Mouse (Mus musculus): ENCODE results near the gene Enc1.
A peak's percentile ranks its signal among the peaks of the same experiment; 100 is the strongest.

Enc1 gene

DNA sequence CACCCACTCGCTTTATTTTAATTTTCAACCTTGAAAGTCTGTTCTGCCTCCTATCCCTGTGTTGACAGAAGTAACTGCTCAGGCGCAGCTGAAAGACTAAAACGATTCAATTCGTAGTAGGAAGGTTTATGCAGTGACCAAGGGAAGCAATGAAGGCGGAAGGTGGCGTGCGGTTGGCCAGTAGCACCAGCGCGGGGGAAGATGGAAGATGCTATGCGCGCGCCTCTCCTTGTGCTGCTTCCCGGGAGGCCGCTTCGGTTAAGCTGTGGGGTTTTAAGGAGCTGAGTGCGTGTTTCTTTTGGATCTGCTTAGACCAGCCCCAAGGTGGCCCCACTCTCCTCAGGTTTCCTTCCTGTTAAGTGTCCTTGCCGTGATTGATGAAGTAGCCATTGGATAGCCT, 15.8 kb upstream of the Enc1 start:
- peak; percentile 39 for DNase-seq (ENCODE audit: low read depth, low spot score)

DNA sequence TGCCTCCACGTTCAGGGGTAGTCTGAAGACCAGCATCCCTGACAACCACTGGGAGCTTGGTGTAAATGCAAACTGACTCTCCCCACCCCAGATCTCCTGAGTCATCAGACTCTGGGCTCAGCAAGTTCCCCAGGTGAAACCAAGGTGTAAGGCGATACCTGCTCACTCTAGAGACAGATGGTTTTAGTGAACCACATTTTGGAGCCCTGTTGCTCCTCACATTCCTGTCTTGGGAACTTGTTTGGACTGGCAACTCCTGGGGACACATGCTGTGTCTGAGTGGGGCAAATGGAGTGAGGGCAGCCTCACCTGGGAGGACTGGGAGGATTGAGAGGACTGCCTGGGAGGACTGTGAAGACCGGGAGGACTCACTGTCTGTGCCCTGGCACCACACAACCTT, 13.1 kb upstream of the Enc1 start:
- DNase-seq (ENCODE audit: low read depth, low spot score), result no peak

DNA sequence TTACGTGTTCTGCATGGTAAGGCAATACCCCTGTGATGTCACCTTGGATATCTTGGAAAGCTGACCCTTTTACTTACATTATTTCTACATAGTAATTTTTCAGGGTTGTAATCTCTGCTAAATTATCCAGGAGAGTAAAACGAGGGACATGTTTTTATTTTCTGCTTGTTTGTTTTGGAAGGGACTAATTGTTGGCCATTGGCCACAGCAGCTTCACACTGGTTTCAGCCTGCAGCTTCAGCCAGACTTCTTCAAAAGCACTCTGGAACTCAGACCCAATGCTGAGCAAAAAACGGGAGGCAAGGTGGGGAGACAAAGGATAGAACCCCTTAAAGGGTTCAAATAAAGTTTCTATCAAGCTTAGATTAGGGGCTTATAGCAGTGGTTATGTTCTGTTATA, 10.8 kb upstream of the Enc1 start:
- no peak for DNase-seq (ENCODE audit: low read depth, low spot score)

DNA sequence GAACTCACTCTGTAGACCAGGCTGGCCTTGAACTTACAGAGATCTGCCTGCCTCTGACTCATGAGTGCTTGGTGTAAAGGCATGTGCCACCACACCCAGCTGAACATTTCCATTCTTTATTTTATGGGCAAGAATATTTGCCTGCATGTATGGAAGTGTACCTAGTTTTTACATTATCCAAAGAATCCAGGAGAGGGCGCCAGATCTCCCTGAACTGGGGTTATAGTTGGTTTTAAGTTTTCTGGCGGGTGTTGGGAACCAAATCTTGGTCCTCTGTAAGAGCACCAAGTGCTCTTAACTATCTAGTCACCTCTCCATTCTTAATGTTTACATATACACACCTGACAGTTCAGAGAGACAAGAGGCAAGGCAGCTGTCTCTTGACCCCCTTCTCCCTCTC, 7.8 kb upstream of the Enc1 start:
- DNase-seq (ENCODE audit: low read depth, low spot score), result no peak

DNA sequence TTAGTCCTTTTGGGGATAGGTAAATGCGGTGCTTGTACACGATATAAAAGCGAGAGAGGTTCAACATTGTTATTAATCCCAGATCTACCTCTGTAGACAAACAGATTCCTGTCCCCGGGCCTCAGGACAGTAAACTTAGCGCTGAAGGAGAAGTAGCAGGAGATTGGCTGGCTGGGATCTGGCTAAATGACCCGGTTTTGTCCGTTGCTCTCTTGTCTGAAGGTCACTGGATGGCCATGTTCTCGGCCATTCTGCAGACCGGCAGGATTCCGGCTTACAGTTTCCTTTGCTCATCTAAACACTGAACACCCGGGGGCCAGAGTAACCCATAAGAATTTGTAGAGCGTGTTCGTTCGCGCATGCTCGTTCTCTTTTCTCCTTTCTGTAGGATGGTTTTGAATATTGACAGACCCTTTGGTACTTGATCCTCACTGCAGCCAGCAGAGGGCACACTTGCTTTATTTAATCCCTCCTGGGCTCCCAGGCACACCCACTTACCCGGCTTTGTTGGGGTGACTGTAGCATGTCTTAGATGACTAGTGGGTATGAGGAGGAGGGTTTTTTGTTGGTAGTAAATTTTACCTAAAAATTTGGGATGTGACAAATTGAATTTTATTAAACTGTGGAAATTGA, 6.0 kb upstream of the Enc1 start:
- peak; percentile 93 for DNase-seq (ENCODE audit: low read depth, low spot score)

- no peak for DNase-seq (ENCODE audit: low read depth, low spot score)
These were observed 5.0 kb upstream of the Enc1 start for GRCm38 (mm10) chr13:97235911-97236310.

DNA sequence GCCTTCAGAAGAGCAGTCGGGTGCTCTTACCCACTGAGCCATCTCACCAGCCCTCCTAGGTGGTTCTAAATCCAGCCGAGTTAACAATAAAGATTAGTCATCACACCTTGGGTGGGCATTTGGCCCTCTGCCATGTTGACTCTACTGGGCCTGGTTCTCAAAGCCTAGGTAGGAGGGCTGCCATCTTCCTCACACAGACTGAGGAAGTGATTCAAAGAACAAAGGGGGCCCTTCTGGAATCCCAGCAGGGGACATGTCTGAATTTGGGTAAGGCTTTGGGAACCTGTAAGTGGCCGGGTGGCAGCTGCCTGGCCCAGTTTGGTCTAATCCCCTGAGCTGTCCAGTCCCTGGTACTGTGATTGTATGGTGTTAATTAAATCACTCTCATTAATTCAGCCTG, 3.2 kb upstream of the Enc1 start:
- DNase-seq (ENCODE audit: low read depth, low spot score), result no peak

DNA sequence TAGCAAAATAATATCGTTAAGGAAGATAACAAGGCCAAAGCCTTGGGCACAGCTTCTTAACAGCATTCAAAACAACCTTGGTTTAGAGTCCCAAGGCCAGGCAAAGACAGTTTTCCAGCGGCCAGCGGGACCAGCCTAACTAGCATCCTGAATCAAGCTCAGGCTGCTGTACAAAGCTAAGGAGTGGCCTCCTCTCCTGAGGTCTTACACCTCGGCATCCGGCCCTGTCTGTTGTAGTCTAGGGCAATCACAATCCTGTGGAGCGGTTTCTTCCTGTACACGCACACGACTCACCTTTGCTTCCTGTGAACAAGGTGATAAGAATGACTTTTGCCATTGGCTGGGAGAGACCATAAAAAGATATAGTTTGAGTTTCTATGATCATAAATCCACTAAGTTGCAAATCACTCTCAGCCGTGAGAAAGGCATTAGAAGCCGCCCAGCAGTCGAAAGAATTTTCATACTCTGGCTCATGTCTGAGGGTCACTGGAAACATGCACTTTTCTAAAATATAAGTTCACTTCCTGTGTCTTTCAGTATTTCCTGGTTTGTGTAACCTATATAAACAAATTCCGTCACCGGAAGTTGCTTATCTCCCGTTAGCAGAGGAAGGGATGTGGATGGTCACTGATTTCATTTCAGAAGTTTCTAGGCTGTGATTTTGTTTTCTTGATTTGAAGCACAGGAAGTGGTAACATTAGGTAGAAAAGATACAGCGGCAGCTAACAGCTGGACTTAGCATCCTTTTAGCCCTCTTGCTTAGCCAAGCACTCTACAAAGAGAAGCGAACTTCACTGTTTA, 2.5 kb upstream of the Enc1 start:
- no peak for DNase-seq (ENCODE audit: low read depth, low spot score)

DNA sequence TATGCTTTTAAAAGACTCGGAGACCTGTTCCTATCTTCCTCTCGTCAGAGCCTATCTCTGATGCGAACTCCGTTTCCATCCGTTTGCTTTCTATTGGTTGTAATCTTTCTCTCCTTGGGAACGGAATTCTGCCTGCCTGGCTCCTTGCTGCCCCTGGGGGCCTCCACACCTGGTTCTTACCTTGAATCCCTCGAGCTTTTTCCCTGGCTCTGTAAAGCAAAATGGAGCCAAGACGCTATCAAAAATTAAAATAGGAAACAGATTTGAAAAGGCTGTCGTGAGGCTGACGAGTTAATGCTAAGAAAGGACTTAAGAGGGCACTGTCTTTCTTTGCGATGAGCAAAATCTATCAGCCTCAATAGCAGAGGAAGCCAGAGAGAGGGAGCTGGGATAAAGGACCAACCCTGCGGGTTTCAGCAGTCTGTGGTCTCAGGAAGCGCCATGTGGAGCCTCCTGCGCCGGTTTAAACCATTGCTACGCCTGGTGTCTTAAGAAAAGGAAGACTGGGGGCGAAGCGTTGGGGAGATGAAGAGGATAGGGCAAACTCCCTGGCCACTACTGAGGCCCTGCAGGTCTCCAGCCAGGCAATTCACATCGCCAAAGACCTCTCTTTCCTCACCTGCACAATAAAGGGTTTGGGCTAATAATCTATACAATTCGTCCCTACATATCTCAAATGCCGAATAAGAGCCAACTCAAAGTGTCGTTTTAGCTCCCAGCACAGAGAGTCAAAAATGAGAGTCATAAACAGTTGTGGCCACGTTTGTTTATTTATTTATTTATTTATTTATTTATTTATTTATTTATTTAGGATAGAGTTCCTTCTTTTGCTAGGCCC, 1.3 kb upstream of the Enc1 start:
- peak; percentile 93 for DNase-seq (ENCODE audit: low read depth, low spot score)

- peak; percentile 90 for DNase-seq (ENCODE audit: low read depth, low spot score)
These were observed 483 bp upstream of the Enc1 start for GRCm38 (mm10) chr13:97240279-97240964.

GRCm38 (mm10) chr13:97241787-97242280, 929 bp downstream of the Enc1 start:
- no peak for DNase-seq (ENCODE audit: low read depth, low spot score)

DNA sequence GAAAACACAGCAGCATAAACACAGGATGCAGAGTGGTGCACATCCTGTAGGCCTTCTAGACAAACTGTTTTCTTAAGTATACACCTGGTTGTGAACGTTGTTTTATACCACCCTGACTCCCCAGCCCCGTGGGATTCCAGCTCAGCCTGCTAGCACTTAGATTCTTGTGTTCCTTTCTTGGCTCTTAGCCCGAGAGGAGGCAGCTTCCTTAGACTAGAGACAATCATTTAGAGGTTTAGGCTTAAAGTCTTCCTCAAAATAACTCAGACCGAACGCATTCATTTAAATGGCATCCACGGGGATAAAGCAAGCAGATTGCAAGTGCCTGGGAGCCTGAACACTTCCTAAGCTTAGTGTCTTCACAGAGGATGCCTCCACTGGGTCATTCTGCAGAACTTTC, 1.8 kb downstream of the Enc1 start:
- DNase-seq (ENCODE audit: low read depth, low spot score), result peak; percentile 61

DNA sequence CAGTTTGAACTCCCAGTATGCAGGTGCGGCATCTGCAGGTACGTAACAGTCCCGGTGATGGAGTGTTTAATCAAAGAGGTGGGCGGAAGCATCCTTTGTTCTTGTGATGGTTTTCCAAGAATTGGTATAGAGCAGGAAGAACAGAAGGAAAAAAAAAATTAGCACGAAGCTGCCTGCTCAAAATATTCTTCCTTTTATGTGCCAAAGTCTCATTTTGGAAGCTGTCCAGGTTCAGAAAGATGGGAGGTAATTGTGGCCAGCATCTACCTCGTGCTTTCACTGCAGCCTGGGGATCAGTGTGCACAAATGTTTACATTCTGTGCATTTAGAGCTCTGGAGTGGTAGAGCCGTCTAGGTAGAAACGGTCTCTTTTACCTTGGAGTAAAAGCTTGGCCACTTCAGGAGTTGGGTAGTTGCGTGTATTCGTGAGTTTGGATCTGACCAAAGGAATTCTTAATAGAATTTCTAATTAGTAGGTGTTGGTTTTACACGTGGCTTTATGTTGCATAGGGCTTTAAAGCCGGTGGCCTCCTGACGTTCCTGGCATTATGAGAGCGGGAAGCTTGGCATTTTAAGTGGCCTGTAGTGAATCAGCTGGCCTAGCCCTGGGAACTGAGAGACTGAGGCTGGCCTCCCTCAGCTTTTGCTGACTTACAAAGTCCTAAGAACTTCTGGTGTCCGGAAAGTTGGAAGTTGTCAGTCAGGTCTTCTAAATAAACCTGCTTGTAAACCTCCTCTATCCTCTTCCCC, 3.2 kb downstream of the Enc1 start:
- peak; percentile 58 for DNase-seq (ENCODE audit: low read depth, low spot score)

DNA sequence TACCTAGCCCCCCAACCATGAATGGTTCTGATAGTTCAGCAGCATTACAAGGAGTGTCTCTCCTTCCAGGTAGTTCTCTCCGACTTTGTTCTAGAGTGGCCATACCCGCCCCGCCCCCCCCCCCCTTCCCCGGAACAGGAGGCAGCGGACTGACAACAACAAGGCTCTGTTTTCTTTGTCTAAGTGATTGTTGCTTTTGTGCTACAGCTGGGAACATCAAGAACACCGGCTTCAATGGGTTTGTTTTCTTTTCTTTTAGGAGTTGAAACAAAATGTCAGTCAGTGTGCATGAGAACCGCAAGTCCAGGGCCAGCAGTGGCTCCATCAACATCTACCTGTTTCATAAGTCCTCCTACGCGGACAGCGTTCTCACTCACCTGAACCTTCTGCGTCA, 3.8 kb downstream of the Enc1 start:
- DNase-seq (ENCODE audit: low read depth, low spot score), result no peak

DNA sequence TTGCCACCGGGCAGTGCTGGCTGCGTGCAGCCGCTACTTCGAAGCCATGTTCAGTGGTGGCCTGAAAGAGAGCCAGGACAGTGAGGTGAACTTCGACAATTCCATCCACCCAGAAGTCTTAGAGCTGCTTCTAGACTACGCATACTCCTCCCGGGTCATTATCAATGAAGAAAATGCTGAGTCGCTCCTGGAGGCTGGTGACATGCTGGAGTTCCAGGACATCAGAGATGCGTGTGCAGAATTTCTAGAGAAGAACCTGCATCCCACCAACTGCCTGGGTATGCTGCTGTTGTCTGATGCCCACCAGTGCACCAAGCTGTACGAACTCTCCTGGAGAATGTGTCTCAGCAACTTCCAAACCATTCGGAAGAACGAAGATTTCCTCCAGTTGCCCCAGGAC, 4.3 kb downstream of the Enc1 start:
- DNase-seq (ENCODE audit: low read depth, low spot score), result no peak

DNA sequence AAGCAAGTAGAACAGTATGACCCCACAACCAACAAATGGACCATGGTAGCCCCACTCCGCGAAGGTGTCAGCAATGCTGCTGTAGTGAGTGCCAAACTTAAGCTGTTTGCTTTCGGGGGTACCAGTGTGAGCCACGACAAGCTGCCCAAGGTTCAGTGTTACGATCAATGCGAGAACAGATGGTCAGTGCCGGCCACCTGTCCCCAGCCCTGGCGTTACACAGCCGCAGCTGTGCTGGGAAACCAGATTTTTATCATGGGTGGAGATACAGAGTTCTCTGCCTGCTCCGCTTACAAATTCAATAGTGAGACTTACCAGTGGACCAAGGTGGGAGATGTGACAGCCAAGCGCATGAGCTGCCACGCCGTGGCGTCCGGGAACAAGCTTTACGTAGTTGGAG, 5.3 kb downstream of the Enc1 start:
- DNase-seq (ENCODE audit: low read depth, low spot score), result no peak

DNA sequence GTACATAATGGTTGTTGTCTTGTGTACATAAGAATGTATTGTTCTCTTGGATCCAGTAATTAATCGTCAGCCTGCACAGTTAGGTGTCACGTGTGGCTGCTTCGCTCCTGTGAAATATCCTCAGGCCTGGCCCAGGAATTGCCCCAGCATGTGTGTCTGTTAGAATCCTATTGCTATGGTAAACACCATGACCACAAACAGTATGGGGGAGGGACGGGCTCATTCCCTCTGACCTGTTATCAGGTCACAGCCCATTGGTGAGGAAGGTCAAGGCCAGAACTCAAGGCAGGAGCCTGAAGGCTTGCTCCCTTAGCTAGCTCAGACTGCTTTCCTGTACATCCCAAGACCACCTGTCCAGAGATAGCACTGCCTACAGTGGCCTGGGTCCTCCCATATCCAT, 6.8 kb downstream of the Enc1 start:
- DNase-seq (ENCODE audit: low read depth, low spot score), result no peak

DNA sequence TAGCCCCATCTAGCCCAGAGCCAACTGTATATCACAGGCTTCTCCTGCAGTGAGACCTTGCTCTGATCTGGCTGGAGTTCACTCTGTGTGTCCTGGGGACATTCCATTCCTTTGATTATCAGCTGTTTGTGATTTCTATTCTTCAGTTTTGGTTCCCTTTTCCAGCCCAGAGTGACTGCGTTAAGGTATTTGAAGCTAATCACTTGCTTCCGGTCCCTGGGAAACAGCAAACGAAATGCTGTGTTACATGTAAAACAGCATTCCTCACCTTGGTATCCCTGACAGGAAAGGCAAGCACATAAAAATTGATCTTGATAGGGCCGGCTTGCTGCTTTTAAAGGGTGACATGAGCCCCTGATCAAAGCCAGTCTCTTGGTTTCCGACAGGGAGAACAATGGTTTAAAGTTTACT, 8.2 kb downstream of the Enc1 start:
- no peak for DNase-seq (ENCODE audit: low read depth, low spot score)

DNA sequence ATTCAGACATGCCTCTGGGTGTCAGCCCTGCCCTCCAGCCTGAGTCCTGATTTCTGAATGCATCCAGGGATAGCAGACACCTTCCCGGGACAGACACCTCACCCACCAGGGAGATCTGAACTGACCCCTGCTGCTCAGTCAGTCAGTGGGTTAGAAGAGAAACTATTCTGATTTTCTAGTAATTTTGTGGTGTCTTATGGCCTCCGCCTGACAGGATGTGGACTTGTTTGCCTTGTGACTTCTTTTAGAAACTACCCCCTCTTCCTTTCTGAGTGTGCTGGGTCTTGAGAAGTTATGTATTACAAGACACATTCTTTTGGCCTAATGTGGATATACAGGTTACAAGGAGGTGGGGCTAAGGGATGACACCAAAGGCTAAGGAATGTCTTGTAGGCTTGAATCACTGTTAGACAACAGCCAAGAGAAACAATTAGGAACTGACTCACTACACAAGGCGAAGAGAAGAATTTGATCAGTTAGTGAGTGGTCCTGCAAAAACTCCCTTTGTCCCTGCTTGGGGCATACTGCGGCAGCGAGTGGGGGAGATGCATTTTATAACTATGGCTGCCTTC, 8.7 kb downstream of the Enc1 start:
- DNase-seq (ENCODE audit: low read depth, low spot score), result no peak

- no peak for DNase-seq (ENCODE audit: low read depth, low spot score)
These were observed 9.2 kb downstream of the Enc1 start for GRCm38 (mm10) chr13:97250148-97250547.
